Mouse (Mus musculus) spleen, adult 2 months (tissue): ENCODE data around the gene Lrch3.
"Not testable (repeated sequence)": the region's sequence is repeated elsewhere in the genome, so short reads cannot be mapped to it uniquely, and the experiment has no call there.

Source experiments
- CTCF ChIP-seq: fragments of 200-500 bp; IDR thresholded peaks from 2 replicates; pipeline ENCODE4 v1.5.1; 2011; ENCODE audit warnings: mild to moderate bottlenecking, inconsistent platforms; ENCODE audit not compliant: insufficient read depth, insufficient read length, insufficient replicate concordance; ENCODE audit errors: extremely low read depth
- POLR2A ChIP-seq: fragments of 200-500 bp; IDR thresholded peaks from 2 replicates; pipeline ENCODE4 v1.6.1; 2011; ENCODE audit warnings: low read depth, low read length, inconsistent platforms

DNA sequence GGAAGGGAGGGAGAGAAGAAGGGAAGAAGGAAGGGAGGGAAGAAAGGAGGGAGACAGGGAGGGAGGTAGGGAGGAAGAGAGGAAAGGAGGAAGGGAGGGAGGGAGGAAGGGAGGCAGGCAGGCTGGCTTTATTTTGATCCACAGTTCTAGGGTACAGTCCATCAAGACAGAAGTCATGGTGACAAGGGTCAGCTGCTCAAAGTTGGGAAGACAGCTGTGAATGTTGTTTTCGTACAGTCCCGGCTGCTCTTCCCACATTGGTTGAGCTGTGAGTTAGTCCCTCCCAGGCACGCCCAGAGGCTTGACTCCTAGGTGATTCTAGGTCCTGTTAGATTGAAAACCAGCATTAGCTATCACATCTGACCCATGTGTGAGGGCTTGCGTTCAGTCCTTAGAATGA, 25.8 kb downstream of the Lrch3 start:
- TF ChIP-seq POLR2A, CTCF: not testable (repeated sequence)
